Mouse (Mus musculus) intestine, postnatal 0 days (tissue): ENCODE measurements around the gene Gdpd1. TPM values are rescaled to one million over a fixed set of nuclear protein-coding genes. Genes with fewer than 3 reads are reported as not detected.
A peak's percentile ranks its signal among the peaks of the same experiment; 100 is the strongest.

Experiments used
- ATAC-seq: fragments of 200-750 bp; cut with Nextera tagmentation; 2 replicates; pipeline ENCODE4 v1.8.0; 2017; ENCODE audit warnings: mild to moderate bottlenecking, moderate TSS enrichment, moderate library complexity
- H3K27ac ChIP-seq: fragments of 300-500 bp; sonication (generic); 2 replicates; pipeline ENCODE4 v1.5.1; 2014; ENCODE audit warnings: mild to moderate bottlenecking, low read depth, low read length, moderate library complexity
- H3K27me3 ChIP-seq: fragments of 300-500 bp; sonication (generic); replicated peaks from 2 replicates; pipeline ENCODE4 v1.6.1; 2014; ENCODE audit warnings: low read length, mixed read lengths; ENCODE audit not compliant: control insufficient read depth, insufficient read depth
- H3K36me3 ChIP-seq: fragments of 300-500 bp; sonication (generic); 2 replicates; pipeline ENCODE4 v1.6.1; 2014; ENCODE audit warnings: mild to moderate bottlenecking, moderate library complexity; ENCODE audit not compliant: control insufficient read depth, insufficient read depth
- H3K4me1 ChIP-seq: fragments of 300-500 bp; sonication (generic); replicated peaks from 2 replicates; pipeline ENCODE4 v1.6.1; 2014; ENCODE audit warnings: antibody characterized with exemption, low read length, mixed read lengths; ENCODE audit not compliant: control insufficient read depth, insufficient read depth
- H3K4me2 ChIP-seq: fragments of 300-500 bp; sonication (generic); replicated peaks from 2 replicates; pipeline ENCODE4 v1.6.1; 2014; ENCODE audit warnings: low read depth, mild to moderate bottlenecking, moderate library complexity
- H3K4me3 ChIP-seq: fragments of 300-500 bp; sonication (generic); 2 replicates; pipeline ENCODE4 v1.5.1; 2014; ENCODE audit warnings: low read depth, low read length
- H3K9ac ChIP-seq: fragments of 300-500 bp; sonication (generic); 2 replicates; pipeline ENCODE4 v1.6.1; 2014; ENCODE audit warnings: mild to moderate bottlenecking, low read depth, low read length
- H3K9me3 ChIP-seq: fragments of 300-500 bp; sonication (generic); 2 replicates; pipeline ENCODE4 v1.6.1; 2016; ENCODE audit warnings: mixed run types; ENCODE audit not compliant: control insufficient read depth
- CTCF ChIP-seq: sonication (generic); IDR thresholded peaks from 2 replicates; pipeline ENCODE4 v1.5.1; 2016; ENCODE audit warnings: low read depth, mild to moderate bottlenecking, control low read depth, antibody characterized with exemption, moderate library complexity
- WGBS: fragments of 180-500 bp; shearing (Covaris S2); extraction: QIAGEN DNeasy Blood & Tissue Kit; methylation state at CpG from one replicate; pipeline ENCODE4 v1.1.7; 2014; 5-methylcytosine and 5-hydroxymethylcytosine counted together
- polyA plus RNA-seq: library from polyadenylated mRNA; unstranded; fragments of >200 nt; fragmentation: Nextera tagmentation; extraction: Ambion mirVana; gene quantifications from 2 replicates; pipeline ENCODE4 v1.2.1, GENCODE M21; 2015

Gene Gdpd1
- polyA plus RNA-seq = 16.0 and 16.7 TPM in 2 replicates

GRCm38 (mm10) chr11:87073866-87074440 lies at the start of gene Gdpd1:
TSS of gene Gdpd1 (minus strand) at chr11:87074062.
- ATAC-seq = peak; percentile 85
- Histone ChIP-seq H3K36me3 (peaks cover 16% of the 10 kb centered on the region), H3K4me1 (0 out of 2 replicates have a peak, but pooled peaks cover 6% of the 10 kb centered on the region), H3K27me3 (no peaks in the 10 kb centered on the region), H3K9me3 (no peaks in the 10 kb centered on the region), H3K4me2 (peak within 1 kb of the TSS; percentile 100), H3K9ac (peak within 1 kb of the TSS; percentile 58), H3K4me3 (peak within 1 kb of the TSS; percentile 69), H3K27ac (peak within 1 kb of the TSS; percentile 5; the same call in 1 of the 2 replicates)
- peak; percentile 68 for TF ChIP-seq CTCF
- WGBS = under 1% methylated on average over 43 of the region's 43 CpGs

- peaks cover 19% of the 10 kb centered on the region for H3K36me3 ChIP-seq
- no peak overlapping the region for H3K9ac ChIP-seq
- no peak overlapping the region for H3K4me3 ChIP-seq
- 79% methylated on average over 8 of the region's 8 CpGs for WGBS
- no peak for TF ChIP-seq CTCF
- H3K9me3 ChIP-seq = no peaks in the 10 kb centered on the region
- H3K27ac ChIP-seq = no peak overlapping the region; the same call in 1 of the 2 replicates
- H3K27me3 ChIP-seq = no peaks in the 10 kb centered on the region
- no peak for ATAC-seq
- no peaks in the 10 kb centered on the region for H3K4me1 ChIP-seq
- H3K4me2 ChIP-seq = no peak overlapping the region
Measured at GRCm38 (mm10) chr11:87121864-87122263, 48.0 kb upstream of the Gdpd1 start.

- H3K36me3 ChIP-seq = peaks cover 8% of the 10 kb centered on the region
- no peak overlapping the region; the same call in 1 of the 2 replicates for H3K27ac ChIP-seq
- no peak for ATAC-seq
- WGBS = 4% methylated on average over 9 of the region's 9 CpGs
- H3K9me3 ChIP-seq = no peaks in the 10 kb centered on the region
- peak overlapping the region; percentile 93 for H3K4me3 ChIP-seq
- peak overlapping the region; percentile 81 for H3K4me2 ChIP-seq
- TF ChIP-seq CTCF = no peak
- no peaks in the 10 kb centered on the region for H3K4me1 ChIP-seq
- peak overlapping the region; percentile 74; the same call in 1 of the 2 replicates for H3K9ac ChIP-seq
- H3K27me3 ChIP-seq = no peaks in the 10 kb centered on the region
Measured at GRCm38 (mm10) chr11:87110172-87110909, 36.5 kb upstream of the Gdpd1 start.

- Histone ChIP-seq H3K4me1 (no peaks in the 10 kb centered on the region), H3K9me3 (no peaks in the 10 kb centered on the region), H3K9ac (peak overlapping the region; percentile 74), H3K4me2 (peak overlapping the region; percentile 81), H3K4me3 (peak overlapping the region; percentile 93), H3K27ac (peak overlapping the region; percentile 76), H3K27me3 (no peaks in the 10 kb centered on the region), H3K36me3 (peaks cover 8% of the 10 kb centered on the region)
- ATAC-seq = no peak
- under 1% methylated on average over 42 of the region's 42 CpGs for WGBS
- TF ChIP-seq CTCF = no peak
Measured at GRCm38 (mm10) chr11:87109519-87110171, 35.8 kb upstream of the Gdpd1 start.

- no peak for TF ChIP-seq CTCF
- peaks cover 14% of the 10 kb centered on the region for H3K36me3 ChIP-seq
- H3K27me3 ChIP-seq = no peaks in the 10 kb centered on the region
- peak within 1 kb of the TSS; percentile 76 for H3K27ac ChIP-seq
- peak within 1 kb of the TSS; percentile 74 for H3K9ac ChIP-seq
- H3K4me2 ChIP-seq = peak within 1 kb of the TSS; percentile 81
- peak within 1 kb of the TSS; percentile 93 for H3K4me3 ChIP-seq
- H3K9me3 ChIP-seq = no peaks in the 10 kb centered on the region
- peak; percentile 99 for ATAC-seq
- under 1% methylated on average over 40 of the region's 40 CpGs for WGBS
- H3K4me1 ChIP-seq = no peaks in the 10 kb centered on the region
Measured at GRCm38 (mm10) chr11:87108755-87109518, 35.1 kb upstream of the Gdpd1 start, which contains the start of gene Ska2. TSS of gene Ska2 (plus strand) at chr11:87109234.
